Comparison of ENCODE assay signal across 14 mouse cellular contexts in genomic region chr19:26892861-26893260, GRCm38 (mm10). TPM values are rescaled to one million over a fixed set of nuclear protein-coding genes. Genes with fewer than 3 reads are reported as not detected.
DNase-seq lines count a peak whose midpoint lies in the region; ATAC-seq lines count a peak whose summit lies in the region.
"Had no signal": no experiment of that assay in that cellular context is flagged by ENCODE, and none has a peak within 500 bp of the region (broad histone marks: within the 10 kb centered on the region; RNA-seq: fewer than 3 reads in every experiment).

No protein-coding gene starts in this region.

- no peak overlapping the region for H3K27ac ChIP-seq in heart, embryonic 11.5 days (ENCODE audit: low read depth, low read length)
- peak overlapping the region; percentile 46; the same call in 1 of the 2 replicates for H3K27ac ChIP-seq in heart, embryonic 16.5 days (ENCODE audit: low read length)
- H3K27ac ChIP-seq in midbrain, embryonic 14.5 days (replicated peaks; ENCODE audit: low read depth, low read length): no peak overlapping the region
- H3K27ac ChIP-seq: liver, embryonic 12.5 days had no signal

- no peaks in the 10 kb centered on the region for H3K9me3 ChIP-seq in heart, embryonic 11.5 days (replicated peaks; ENCODE audit: control insufficient read depth, low read length)
- peaks cover 2% of the 10 kb centered on the region; the same call in 1 of the 2 replicates for H3K9me3 ChIP-seq in heart, embryonic 16.5 days (replicated peaks; ENCODE audit: control insufficient read depth, low read length)
- H3K9me3 ChIP-seq in midbrain, embryonic 14.5 days (ENCODE audit: control insufficient read depth, low read length): no peaks in the 10 kb centered on the region
- H3K9me3 ChIP-seq: liver, embryonic 12.5 days had no signal

- no peak for ATAC-seq in heart, embryonic 11.5 days (replicated peaks; ENCODE audit: insufficient number of reproducible peaks, low FRiP score, low TSS enrichment)
- ATAC-seq in heart, embryonic 16.5 days (replicated peaks; ENCODE audit: extremely low read depth, insufficient read depth, low FRiP score): peak; percentile 23
- ATAC-seq in midbrain, embryonic 14.5 days (ENCODE audit: low FRiP score, low TSS enrichment): no peak
- ATAC-seq: forebrain, embryonic 14.5 days; liver, embryonic 12.5 days had no signal

- no peak overlapping the region for H3K4me3 ChIP-seq in heart, embryonic 11.5 days (ENCODE audit: low read depth, low read length)
- H3K4me3 ChIP-seq in heart, embryonic 16.5 days (ENCODE audit: low read length): no peak overlapping the region
- no peak overlapping the region for H3K4me3 ChIP-seq in midbrain, embryonic 14.5 days (replicated peaks; ENCODE audit: low read depth, low read length)
- H3K4me3 ChIP-seq: liver, embryonic 12.5 days had no signal

- no peak overlapping the region for H3K9ac ChIP-seq in heart, embryonic 11.5 days (ENCODE audit: low read depth, low read length)
- H3K9ac ChIP-seq in heart, embryonic 16.5 days (ENCODE audit: low read length): no peak overlapping the region
- no peak overlapping the region for H3K9ac ChIP-seq in midbrain, embryonic 14.5 days (replicated peaks; ENCODE audit: low read length)
- H3K9ac ChIP-seq: liver, embryonic 12.5 days had no signal

- no peaks in the 10 kb centered on the region for H3K36me3 ChIP-seq in heart, embryonic 11.5 days (ENCODE audit: control insufficient read depth, insufficient read depth, low read length)
- H3K36me3 ChIP-seq in heart, embryonic 16.5 days (ENCODE audit: control insufficient read depth, insufficient read depth): no peaks in the 10 kb centered on the region
- no peaks in the 10 kb centered on the region for H3K36me3 ChIP-seq in midbrain, embryonic 14.5 days (ENCODE audit: control insufficient read depth, insufficient read depth, low read length)
- H3K36me3 ChIP-seq: liver, embryonic 12.5 days had no signal

- no peaks in the 10 kb centered on the region for H3K4me1 ChIP-seq in heart, embryonic 11.5 days (ENCODE audit: control insufficient read depth, insufficient read depth, low read length)
- H3K4me1 ChIP-seq in heart, embryonic 16.5 days (ENCODE audit: control insufficient read depth, insufficient read depth, low read length): peaks cover 16% of the 10 kb centered on the region
- no peaks in the 10 kb centered on the region for H3K4me1 ChIP-seq in midbrain, embryonic 14.5 days (ENCODE audit: control insufficient read depth, insufficient read depth, low read length)
- H3K4me1 ChIP-seq: liver, embryonic 12.5 days had no signal

- DNase-seq in heart, adult 11 months: peak; percentile 89
- peak; percentile 32 for DNase-seq in lung, postnatal 10 days
- no peak for DNase-seq in lung, adult 18-20 months
- DNase-seq in brain, adult 2 months (ENCODE audit: low read depth, low spot score): peak; percentile 58
- DNase-seq in midbrain, embryonic 14.5 days: no peak
- DNase-seq in embryo, embryonic 11 days: no peak
- DNase-seq: thymus, postnatal 25 days had no signal

- 33% methylated on average over 5 of the region's 5 CpGs for WGBS in heart, embryonic 11.5 days (ENCODE audit: insufficient replicate concordance)
- WGBS in heart, embryonic 16.5 days: 34% methylated on average over 5 of the region's 5 CpGs
- WGBS in midbrain, embryonic 14.5 days: 72% methylated on average over 5 of the region's 5 CpGs

- no peaks in the 10 kb centered on the region for H3K27me3 ChIP-seq in heart, embryonic 11.5 days (ENCODE audit: control insufficient read depth, insufficient read depth, low read length)
- no peaks in the 10 kb centered on the region for H3K27me3 ChIP-seq in heart, embryonic 16.5 days (ENCODE audit: control insufficient read depth, insufficient read depth, low read length)
- no peaks in the 10 kb centered on the region for H3K27me3 ChIP-seq in midbrain, embryonic 14.5 days (ENCODE audit: control insufficient read depth, insufficient read depth, low read length)
- H3K27me3 ChIP-seq: liver, embryonic 12.5 days had no signal

- no peak overlapping the region for H3K4me2 ChIP-seq in heart, embryonic 11.5 days
- H3K4me2 ChIP-seq in heart, embryonic 16.5 days (ENCODE audit: low read depth, low read length): no peak overlapping the region
- H3K4me2 ChIP-seq in midbrain, embryonic 14.5 days (ENCODE audit: low read length): no peak overlapping the region
- H3K4me2 ChIP-seq: liver, embryonic 12.5 days had no signal

RNA-seq across cellular contexts. Expression of gene Gm815, which starts 7.2 kb away (rescaled TPM):
- polyA plus RNA-seq in heart, embryonic 11.5 days (2014; fragmentation: Nextera tagmentation; extraction: Ambion mirVana): not detected in 2 replicates
- polyA plus RNA-seq in heart, embryonic 16.5 days (2015; fragmentation: Nextera tagmentation; extraction: Ambion mirVana): not detected in 2 replicates
- polyA plus RNA-seq in midbrain, embryonic 14.5 days (2014; fragmentation: Nextera tagmentation; extraction: Ambion mirVana): not detected in 2 replicates
- polyA plus RNA-seq: embryonic facial prominence, embryonic 11.5 days; forebrain, embryonic 14.5 days; hindbrain, embryonic 11.5 days; kidney, embryonic 14.5 days; liver, embryonic 12.5 days had no signal

Comparison
In these comparisons a context has a peak if more than half of its experiments do, and no peak if none do; other contexts are left out.
1. DNase-seq: peak in heart, adult 11 months (single experiment), lung, postnatal 10 days (single experiment) and brain, adult 2 months (single experiment); none in lung, adult 18-20 months (0 of 2), midbrain, embryonic 14.5 days (single experiment) and embryo, embryonic 11 days (single experiment).